Mouse (Mus musculus) megakaryocyte, embryonic 14.5 days (primary cell): ENCODE measurements around the gene Mapk8ip3.

Source experiments
- FLI1 ChIP-seq: IDR thresholded peaks from 2 replicates; pipeline ENCODE4 v1.6.1; 2012; ENCODE audit warnings: low read length, inconsistent platforms, mixed read lengths
- GATA1 ChIP-seq: IDR thresholded peaks from 3 replicates; pipeline ENCODE4 v1.6.1; 2012; ENCODE audit warnings: mixed read lengths, low read length, inconsistent platforms, borderline replicate concordance

- TF ChIP-seq GATA1 = no peak
- TF ChIP-seq FLI1 = no peak
Measured at GRCm38 (mm10) chr17:24895571-24896240, 41.1 kb downstream of the Mapk8ip3 start.
